Mouse (Mus musculus): ENCODE data around the gene Tmem184b.
A peak's percentile ranks its signal among the peaks of the same experiment; 100 is the strongest.

The Tmem184b gene

GRCm38 (mm10) chr15:79402836-79403762 is at the start of gene Tmem184b:
Tmem184b (minus strand) TSS chr15:79403569.
- DNase-seq (ENCODE audit: low read depth) = peak; percentile 91

DNA sequence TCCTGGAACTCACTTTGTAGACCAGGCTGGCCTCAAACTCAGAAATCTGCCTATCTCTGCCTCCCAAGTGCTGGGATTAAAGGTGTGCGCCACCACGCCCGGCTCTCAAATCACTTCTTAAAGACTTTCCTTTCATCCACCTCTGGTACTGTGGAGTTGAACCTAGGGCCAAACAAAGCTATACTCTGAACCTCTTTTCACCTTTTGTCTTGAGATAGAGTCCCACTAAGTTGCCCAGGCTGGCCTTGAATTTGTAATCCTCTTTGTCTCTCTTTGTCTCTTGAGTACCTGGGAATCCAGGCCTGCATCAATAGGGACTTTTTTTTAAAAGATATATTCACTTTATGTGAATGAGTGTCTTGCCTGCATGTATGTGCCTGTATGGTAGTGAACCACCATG is 44.7 kb upstream of the Tmem184b start:
- no peak for DNase-seq (ENCODE audit: low read depth)

GRCm38 (mm10) chr15:79445786-79446654 is 42.7 kb upstream of the Tmem184b start:
- DNase-seq (ENCODE audit: low read depth) = no peak

DNA sequence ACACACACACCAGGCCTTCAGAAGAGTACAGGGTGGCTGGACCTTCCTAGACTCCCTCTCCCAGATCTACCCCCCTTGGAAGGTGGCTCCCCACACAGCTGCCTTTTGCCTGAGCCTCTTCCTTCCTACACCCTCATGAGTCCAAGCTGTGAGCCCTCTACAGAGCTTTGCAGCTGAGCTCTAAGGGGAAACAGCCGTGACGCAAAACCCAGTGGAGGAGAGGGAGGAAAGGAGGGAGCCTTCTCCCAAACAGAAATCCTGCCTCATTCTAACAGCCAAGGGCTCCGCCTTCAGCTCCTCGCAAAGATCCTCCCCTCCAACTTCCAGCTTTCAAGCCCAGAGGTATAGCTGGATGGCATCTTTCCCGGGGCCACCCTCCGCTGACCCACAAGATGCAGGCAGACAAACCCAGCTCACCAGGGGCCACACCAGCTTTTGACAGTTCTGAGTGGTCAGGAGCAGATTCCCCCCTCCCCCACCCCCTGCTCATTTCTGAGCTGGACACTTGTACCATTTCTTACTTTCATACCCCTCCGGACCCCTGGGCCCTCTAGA is 40.6 kb upstream of the Tmem184b start:
- DNase-seq (ENCODE audit: low read depth) = no peak

GRCm38 (mm10) chr15:79442961-79443518 is 39.7 kb upstream of the Tmem184b start:
- DNase-seq (ENCODE audit: low read depth) = no peak

DNA sequence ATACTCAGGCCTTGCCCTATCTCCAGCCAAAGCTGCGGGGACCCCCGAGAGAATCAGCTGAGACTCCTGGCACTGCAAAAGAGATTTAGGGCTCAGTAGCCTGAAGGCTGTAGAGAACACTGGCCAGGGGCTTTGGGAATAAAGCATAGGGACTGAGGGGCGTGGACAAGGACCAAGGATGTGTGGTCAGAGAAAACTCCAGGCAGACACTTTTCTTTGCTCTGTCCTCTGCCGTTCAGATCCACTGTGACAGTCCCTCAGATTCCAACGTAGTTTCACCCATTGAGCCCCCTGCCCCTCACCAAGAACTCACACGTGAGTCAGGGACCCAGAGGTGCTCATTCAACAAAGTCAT is 38.9 kb upstream of the Tmem184b start:
- DNase-seq (ENCODE audit: low read depth) = no peak

DNA sequence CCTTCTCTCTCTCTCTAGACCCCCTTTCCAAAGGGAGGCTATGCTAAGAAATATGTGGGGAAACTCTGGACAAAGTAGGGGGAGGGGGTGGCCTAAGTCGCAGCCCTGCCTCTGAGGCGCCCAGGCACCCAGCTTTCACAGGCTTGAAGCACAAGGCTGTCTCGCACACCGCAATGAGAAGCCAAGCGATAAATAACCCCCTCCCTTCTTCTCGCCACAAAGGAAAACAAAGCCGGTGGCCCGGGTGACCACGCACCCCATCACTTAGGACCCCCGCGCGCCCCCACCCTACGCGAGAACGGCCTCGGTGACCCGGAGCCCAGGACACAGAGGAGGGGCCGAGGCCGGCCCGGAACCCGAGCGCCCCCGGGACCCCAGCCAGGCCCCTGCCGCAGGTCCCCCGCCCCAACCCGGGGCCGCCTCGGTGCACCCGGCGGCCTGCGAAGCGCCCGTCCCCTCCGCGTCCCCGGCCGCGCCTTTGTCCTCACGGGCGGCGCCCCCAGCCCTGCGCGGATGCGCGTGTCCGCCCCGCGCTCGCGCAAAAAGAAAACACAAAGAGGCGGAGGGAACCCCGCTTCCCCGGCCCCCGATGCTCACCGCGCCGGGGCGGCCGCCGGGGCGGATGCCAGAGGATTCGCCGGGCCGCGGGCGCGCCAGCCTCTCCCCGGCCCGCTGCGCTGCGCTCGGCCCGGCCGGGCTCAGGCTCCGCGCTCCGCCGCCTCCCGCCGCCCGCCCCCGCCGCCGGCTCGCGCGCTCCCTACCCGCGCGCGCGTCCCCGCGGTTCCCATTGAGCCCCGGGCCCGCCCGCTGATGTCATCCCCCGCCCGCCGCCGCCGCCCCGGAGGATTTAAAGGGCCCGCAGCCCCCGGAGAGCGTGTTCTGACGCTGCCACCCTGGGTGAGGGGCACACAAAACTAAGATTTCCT is 38.2 kb upstream of the Tmem184b start:
- peak; percentile 75 for DNase-seq (ENCODE audit: low read depth)

GRCm38 (mm10) chr15:79440651-79441330 is 37.4 kb upstream of the Tmem184b start:
- peak; percentile 27 for DNase-seq (ENCODE audit: low read depth)

DNA sequence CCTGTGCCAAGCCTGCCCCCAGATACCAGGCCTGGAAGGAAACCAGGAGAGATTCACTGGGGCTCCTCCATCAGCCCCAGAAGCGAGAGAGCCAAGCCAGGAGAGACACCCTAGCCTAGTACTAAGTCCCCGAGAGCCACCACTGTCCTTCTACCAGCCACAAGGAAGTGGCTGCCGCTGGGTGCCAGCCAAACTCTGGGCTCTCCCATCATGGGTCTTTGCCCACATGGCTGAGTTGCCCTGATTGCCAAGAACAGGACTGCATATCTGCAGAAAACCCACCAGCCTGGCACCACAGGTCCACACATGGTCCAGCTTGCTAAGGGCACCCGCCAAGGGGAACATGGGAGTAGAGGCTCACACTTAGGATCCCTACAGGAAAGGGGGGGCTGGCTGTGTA is 36.9 kb upstream of the Tmem184b start:
- peak; percentile 32 for DNase-seq (ENCODE audit: low read depth)

GRCm38 (mm10) chr15:79439386-79439785 is 36.0 kb upstream of the Tmem184b start:
- no peak for DNase-seq (ENCODE audit: low read depth)

DNA sequence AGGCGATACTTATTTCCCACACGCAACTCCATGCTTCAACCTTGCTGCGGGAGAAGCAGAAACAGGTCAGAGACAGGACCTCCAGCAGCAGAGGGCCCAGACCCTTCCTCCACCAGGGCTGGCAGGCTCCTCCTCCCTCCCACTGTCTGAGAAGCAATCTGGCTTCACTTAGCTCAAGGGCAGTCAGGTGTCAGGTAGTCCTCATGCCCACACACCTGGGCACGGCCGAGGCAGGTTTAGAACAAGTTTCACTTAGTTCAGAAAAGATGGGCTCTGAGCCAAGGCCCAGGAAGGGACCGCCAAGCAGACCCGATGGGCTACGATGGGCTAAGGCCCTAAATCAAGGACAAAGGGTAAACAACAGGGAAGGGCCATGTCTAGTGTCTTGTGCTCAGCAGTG is 35.4 kb upstream of the Tmem184b start:
- DNase-seq (ENCODE audit: low read depth) = no peak

DNA sequence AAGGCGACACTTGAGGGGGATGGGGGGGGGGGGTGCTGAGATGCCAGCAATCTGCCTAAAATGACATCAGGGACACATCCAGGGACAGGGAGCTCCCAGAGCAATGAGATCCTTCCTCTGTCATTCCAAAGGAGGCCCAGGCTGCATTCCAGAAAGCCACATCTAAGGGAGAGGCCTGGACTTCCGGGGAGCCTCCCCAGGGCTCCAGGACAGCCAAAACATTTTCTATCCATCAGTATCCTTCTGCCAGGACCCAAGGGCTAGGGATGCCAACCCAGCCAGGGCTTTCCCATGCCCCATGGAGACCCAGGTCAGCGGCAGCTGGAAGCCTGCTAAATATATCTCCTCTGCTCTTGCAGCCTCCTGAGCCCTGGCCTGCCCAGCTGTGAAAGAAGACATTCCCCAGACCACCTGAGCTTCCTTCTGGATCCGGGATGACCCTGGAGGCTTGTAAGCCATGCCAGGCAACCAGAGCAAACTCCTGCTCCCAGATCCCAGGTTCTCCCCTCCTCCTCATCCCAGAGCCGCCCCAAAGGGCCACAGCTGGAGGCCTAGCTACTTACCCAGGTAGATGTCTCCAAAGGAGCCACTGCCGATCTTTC is 34.9 kb upstream of the Tmem184b start:
- DNase-seq (ENCODE audit: low read depth) = no peak

DNA sequence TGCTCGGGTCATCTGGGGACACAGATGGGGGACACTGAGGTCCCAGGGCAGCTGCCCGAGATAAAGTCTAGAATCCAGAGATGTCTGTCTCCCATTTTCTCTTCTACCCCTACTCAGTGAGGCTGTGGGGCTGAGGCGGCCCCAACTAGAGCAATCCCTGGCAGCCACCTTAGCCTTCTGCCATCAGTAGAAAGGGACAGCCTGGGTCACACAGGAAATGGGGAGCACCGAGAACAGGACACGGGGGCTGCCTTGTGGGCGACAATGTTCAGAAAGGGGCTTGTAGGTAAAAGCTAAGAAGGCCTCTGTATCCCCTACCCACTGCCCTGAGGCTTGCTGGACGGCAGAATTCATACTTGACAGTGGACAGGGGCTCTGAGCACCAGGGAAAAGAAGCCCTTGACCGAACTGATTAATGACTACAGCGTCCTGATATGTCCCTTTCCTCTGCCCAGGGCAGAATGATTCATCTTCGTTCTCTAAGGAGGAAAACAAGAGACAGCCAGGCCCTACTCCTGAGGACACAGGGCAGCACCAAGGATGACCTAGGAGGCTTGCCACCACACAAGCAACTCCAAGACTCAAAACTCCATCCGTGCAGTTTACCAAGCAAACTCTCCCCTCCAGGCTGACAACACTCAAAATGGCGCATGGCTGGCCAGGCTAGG is 34.3 kb upstream of the Tmem184b start:
- DNase-seq (ENCODE audit: low read depth) = no peak

DNA sequence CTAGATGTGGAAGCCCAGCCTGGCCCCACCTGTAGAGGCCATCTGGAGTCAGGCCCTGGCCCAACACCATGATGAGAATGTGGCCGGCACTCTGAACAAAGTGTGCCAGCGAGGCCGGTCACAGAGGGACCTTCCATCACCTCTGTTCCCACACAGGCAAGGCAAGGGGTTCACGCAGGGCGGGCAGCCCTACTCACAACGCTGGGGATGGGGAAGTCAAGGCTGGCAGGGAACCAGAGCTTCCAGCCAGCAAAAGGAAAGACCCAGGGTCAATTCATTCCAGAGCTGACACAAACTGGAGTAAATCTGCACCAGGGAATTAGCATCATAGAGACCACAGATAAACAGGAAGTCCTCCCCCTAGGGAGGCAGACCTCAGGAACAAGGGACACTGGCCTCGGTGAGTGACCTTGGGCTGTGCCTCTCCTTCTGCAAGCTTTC is 33.1 kb upstream of the Tmem184b start:
- no peak for DNase-seq (ENCODE audit: low read depth)

DNA sequence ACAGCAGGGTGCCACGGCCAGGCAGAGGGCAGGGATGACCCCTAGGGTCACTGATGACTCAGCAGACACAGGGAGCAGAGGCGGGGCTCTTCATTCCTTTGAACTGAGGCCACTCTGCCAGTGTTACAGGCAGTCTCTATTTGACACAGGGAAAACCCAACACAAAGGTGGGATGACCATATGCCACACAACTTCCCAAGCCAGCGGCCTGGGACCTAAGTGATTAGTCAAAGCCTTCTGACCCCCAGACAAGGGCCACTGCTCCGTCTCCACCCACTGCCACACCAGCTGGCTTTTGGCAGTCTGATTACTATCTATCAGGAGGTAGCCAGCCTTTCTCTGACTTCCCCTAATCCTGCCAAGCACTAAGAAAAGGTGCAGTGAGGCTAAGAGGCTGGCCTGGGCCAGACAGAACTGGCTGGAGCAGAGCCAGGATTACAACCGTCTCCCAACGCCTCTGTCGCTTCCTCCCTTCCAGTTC is 31.9 kb upstream of the Tmem184b start:
- no peak for DNase-seq (ENCODE audit: low read depth)

GRCm38 (mm10) chr15:79432892-79433291 is 29.5 kb upstream of the Tmem184b start:
- DNase-seq (ENCODE audit: low read depth) = no peak

- no peak for DNase-seq (ENCODE audit: low read depth)
Measured at GRCm38 (mm10) chr15:79432328-79432727, 29.0 kb upstream of the Tmem184b start.

GRCm38 (mm10) chr15:79431925-79432324 is 28.6 kb upstream of the Tmem184b start:
- no peak for DNase-seq (ENCODE audit: low read depth)

DNA sequence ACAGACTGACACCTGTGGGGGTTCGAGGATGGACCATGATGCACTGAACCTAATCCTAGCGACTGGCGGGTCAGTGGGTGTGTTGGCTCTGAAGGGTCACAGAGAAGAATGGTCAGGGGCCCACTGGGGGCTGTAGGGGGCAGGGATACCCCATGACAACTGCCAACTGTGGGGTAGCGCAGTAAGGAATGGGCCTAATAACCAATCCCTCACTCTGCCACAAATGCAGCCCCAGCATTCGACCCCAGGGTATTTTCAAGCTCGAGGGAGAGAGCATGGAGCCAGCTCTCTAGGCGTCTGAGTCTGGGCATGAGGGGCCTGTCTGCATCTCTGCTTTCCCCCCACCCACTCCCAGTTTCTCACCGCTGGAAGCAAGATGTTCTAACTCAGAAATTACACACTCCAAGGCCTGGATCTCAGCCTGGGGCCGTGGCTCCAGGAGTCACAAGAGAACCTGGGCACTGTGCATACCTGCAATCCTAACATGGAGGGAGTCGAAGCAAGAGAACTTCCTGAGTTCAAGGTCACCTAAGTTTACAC is 27.2 kb upstream of the Tmem184b start:
- no peak for DNase-seq (ENCODE audit: low read depth)

Data from naive thymus-derived CD4-positive, alpha-beta T cell, adult 2 months (primary cell).